Mouse (Mus musculus): Measurements from ENCODE around the gene Myo1b. TPM values are rescaled to one million over a fixed set of nuclear protein-coding genes. Genes with fewer than 3 reads are reported as not detected.
A peak's percentile ranks its signal among the peaks of the same experiment; 100 is the strongest.

Myo1b gene
- polyA plus RNA-seq, 1 experiment = 7.1 TPM

- Histone ChIP-seq H3K36me3 (ENCODE audit: control insufficient read depth, insufficient read depth) (peaks cover 9% of the 10 kb centered on the region), H3K27me3 (ENCODE audit: control insufficient read depth, insufficient read depth, insufficient read length) (no peaks in the 10 kb centered on the region), H3K4me3 (no peak overlapping the region), H3ac (ENCODE audit: control insufficient read depth, insufficient read length) (no peak overlapping the region), H3K79me2 (ENCODE audit: control insufficient read depth, insufficient read depth) (no peaks in the 10 kb centered on the region), H3K4me2 (ENCODE audit: low read depth) (no peak overlapping the region)
- TF ChIP-seq POLR2A (IDR thresholded peaks at IDR 0.05; ENCODE audit: insufficient read length, low read depth) = no peak
- TF ChIP-seq MAX (IDR thresholded peaks at IDR 0.05; ENCODE audit: low read depth) = no peak
- no peak for TF ChIP-seq REST (IDR thresholded peaks at IDR 0.05; ENCODE audit: insufficient read depth, insufficient read length)
- TF ChIP-seq POLR2AphosphoS2 (IDR thresholded peaks at IDR 0.05; ENCODE audit: insufficient read length, low read depth) = no peak
- TF ChIP-seq TCF12 (IDR thresholded peaks at IDR 0.05; ENCODE audit: insufficient read depth, poor library complexity, severe bottlenecking) = no peak
- TF ChIP-seq CEBPB (IDR thresholded peaks at IDR 0.05; ENCODE audit: insufficient read depth, poor library complexity, severe bottlenecking) = no peak
- no peak for TF ChIP-seq MYOD1 (IDR thresholded peaks at IDR 0.05; ENCODE audit: control insufficient read depth in 1 of 3, insufficient read length in 2 of 3, low read depth in 2 of 3)
- TF ChIP-seq SRF (IDR thresholded peaks at IDR 0.05; ENCODE audit: control insufficient read depth, insufficient read length, low read depth) = no peak
- no peak for TF ChIP-seq TCF3 (IDR thresholded peaks at IDR 0.05; ENCODE audit: insufficient read length, low read depth)
Measured at GRCm38 (mm10) chr1:51795586-51796309, 120.1 kb downstream of the Myo1b start.

DNA sequence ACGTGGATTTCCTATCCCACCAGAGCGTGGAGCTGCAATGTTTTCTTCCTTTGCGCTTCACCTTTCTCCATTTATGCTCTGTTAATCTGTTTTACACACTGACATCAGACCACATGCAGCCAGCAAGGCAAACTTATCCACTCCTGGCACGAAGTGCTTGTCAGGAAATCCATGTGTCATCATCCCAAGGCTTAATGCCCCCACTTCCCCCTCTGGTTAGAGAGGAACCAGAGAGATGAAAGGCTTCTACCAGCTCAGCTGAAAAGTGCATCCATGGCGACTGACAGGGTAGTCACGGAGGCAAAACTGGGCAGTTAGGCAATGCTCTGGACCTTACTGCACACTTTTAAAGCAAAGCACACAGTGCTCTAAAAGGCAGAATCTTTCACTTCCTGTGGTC is 126.6 kb downstream of the Myo1b start:
- Histone ChIP-seq H3K36me3 (ENCODE audit: control insufficient read depth, insufficient read depth) (peaks cover 9% of the 10 kb centered on the region), H3ac (ENCODE audit: control insufficient read depth, insufficient read length) (no peak overlapping the region), H3K27me3 (ENCODE audit: control insufficient read depth, insufficient read depth, insufficient read length) (no peaks in the 10 kb centered on the region), H3K4me3 (no peak overlapping the region), H3K4me2 (ENCODE audit: low read depth) (peak overlapping the region; percentile 82), H3K79me2 (ENCODE audit: control insufficient read depth, insufficient read depth) (no peaks in the 10 kb centered on the region)
- TF ChIP-seq MAX (IDR thresholded peaks at IDR 0.05; ENCODE audit: low read depth) (no peak), MYOD1 (IDR thresholded peaks at IDR 0.05; ENCODE audit: control insufficient read depth in 1 of 3, insufficient read length in 2 of 3, low read depth in 2 of 3) (no peak), CEBPB (IDR thresholded peaks at IDR 0.05; ENCODE audit: insufficient read depth, poor library complexity, severe bottlenecking) (peak; percentile 39), SRF (IDR thresholded peaks at IDR 0.05; ENCODE audit: control insufficient read depth, insufficient read length, low read depth) (no peak), TCF3 (IDR thresholded peaks at IDR 0.05; ENCODE audit: insufficient read length, low read depth) (no peak), REST (IDR thresholded peaks at IDR 0.05; ENCODE audit: insufficient read depth, insufficient read length) (no peak), MYOG (IDR thresholded peaks at IDR 0.05; ENCODE audit: control insufficient read depth in 1 of 3, insufficient read depth in 1 of 3, insufficient read length in 2 of 3, low read depth in 2 of 3) (no peak)

DNA sequence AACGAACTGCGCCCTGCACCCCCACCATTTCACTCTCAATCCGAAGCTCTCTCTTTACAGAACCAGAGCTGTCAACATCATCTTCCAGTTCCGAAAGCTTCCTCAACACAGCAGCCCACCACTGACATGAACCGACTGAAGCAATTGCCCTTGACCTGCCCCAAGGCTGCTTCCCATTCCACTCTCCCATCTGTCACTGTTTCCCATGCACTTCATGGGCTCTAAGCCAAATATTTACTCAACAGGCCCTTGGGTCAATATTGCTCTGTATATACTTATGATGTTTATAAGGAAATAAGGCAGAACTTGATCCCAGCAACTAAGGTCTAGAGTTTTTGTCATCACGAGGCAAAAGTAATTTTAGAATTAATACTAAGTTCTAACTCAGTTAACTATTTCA is 133.8 kb downstream of the Myo1b start:
- TF ChIP-seq E2F4 (IDR thresholded peaks at IDR 0.05; ENCODE audit: insufficient read depth) = no peak
- no peak for TF ChIP-seq USF1 (IDR thresholded peaks at IDR 0.05; ENCODE audit: low read depth)
- TF ChIP-seq CEBPB (IDR thresholded peaks at IDR 0.05; ENCODE audit: insufficient read depth, poor library complexity, severe bottlenecking) = no peak
- no peak for TF ChIP-seq MYOG (IDR thresholded peaks at IDR 0.05; ENCODE audit: control insufficient read depth in 1 of 3, insufficient read depth in 1 of 3, insufficient read length in 2 of 3, low read depth in 2 of 3)
- TF ChIP-seq POLR2AphosphoS2 (IDR thresholded peaks at IDR 0.05; ENCODE audit: insufficient read length, low read depth) = no peak
- no peak for TF ChIP-seq POLR2A (IDR thresholded peaks at IDR 0.05; ENCODE audit: insufficient read length, low read depth)
- no peak for TF ChIP-seq TCF3 (IDR thresholded peaks at IDR 0.05; ENCODE audit: insufficient read length, low read depth)
- no peak for TF ChIP-seq MYOD1 (IDR thresholded peaks at IDR 0.05; ENCODE audit: control insufficient read depth in 1 of 3, insufficient read length in 2 of 3, low read depth in 2 of 3)
- no peak for TF ChIP-seq REST (IDR thresholded peaks at IDR 0.05; ENCODE audit: insufficient read depth, insufficient read length)
- no peak for TF ChIP-seq MAX (IDR thresholded peaks at IDR 0.05; ENCODE audit: low read depth)
- TF ChIP-seq TCF12 (IDR thresholded peaks at IDR 0.05; ENCODE audit: insufficient read depth, poor library complexity, severe bottlenecking) = no peak
- no peak for TF ChIP-seq SRF (IDR thresholded peaks at IDR 0.05; ENCODE audit: control insufficient read depth, insufficient read length, low read depth)
- no peaks in the 10 kb centered on the region for H3K36me3 ChIP-seq (ENCODE audit: control insufficient read depth, insufficient read depth)

DNA sequence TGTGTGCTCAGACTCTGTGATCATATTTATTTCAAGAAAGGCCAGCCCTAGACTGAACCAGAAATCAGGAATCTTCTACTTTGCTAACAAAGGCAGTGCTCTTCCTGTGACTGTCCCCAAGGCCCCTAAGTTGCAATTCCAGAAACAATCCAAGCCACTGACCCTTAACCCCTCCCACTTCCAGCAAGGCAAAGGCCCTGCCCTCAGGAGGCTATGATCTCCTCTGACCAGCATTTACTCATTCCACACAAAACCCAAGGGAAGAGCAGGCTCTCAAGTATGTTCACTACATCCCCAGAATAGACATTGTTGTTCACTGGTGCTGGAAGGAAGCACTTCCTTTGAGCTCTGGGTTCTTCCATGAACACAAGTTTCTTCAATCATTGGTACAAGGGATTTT is 135.5 kb downstream of the Myo1b start:
- Histone ChIP-seq H3K4me3 (no peak overlapping the region), H3ac (ENCODE audit: control insufficient read depth, insufficient read length) (no peak overlapping the region), H3K27me3 (ENCODE audit: control insufficient read depth, insufficient read depth, insufficient read length) (no peaks in the 10 kb centered on the region), H3K79me2 (ENCODE audit: control insufficient read depth, insufficient read depth) (no peaks in the 10 kb centered on the region), H3K36me3 (ENCODE audit: control insufficient read depth, insufficient read depth) (no peaks in the 10 kb centered on the region), H3K4me2 (ENCODE audit: low read depth) (no peak overlapping the region)
- TF ChIP-seq POLR2AphosphoS2 (IDR thresholded peaks at IDR 0.05; ENCODE audit: insufficient read length, low read depth) (no peak), MYOG (IDR thresholded peaks at IDR 0.05; ENCODE audit: control insufficient read depth in 1 of 3, insufficient read depth in 1 of 3, insufficient read length in 2 of 3, low read depth in 2 of 3) (no peak), USF1 (IDR thresholded peaks at IDR 0.05; ENCODE audit: low read depth) (no peak), TCF12 (IDR thresholded peaks at IDR 0.05; ENCODE audit: insufficient read depth, poor library complexity, severe bottlenecking) (no peak), REST (IDR thresholded peaks at IDR 0.05; ENCODE audit: insufficient read depth, insufficient read length) (no peak), MAX (IDR thresholded peaks at IDR 0.05; ENCODE audit: low read depth) (no peak), E2F4 (IDR thresholded peaks at IDR 0.05; ENCODE audit: insufficient read depth) (no peak), MYOD1 (IDR thresholded peaks at IDR 0.05; ENCODE audit: control insufficient read depth in 1 of 3, insufficient read length in 2 of 3, low read depth in 2 of 3) (no peak), CEBPB (IDR thresholded peaks at IDR 0.05; ENCODE audit: insufficient read depth, poor library complexity, severe bottlenecking) (no peak), POLR2A (IDR thresholded peaks at IDR 0.05; ENCODE audit: insufficient read length, low read depth) (no peak), TCF3 (IDR thresholded peaks at IDR 0.05; ENCODE audit: insufficient read length, low read depth) (no peak), SRF (IDR thresholded peaks at IDR 0.05; ENCODE audit: control insufficient read depth, insufficient read length, low read depth) (no peak)

More for the DNA sequence above, 133.8 kb downstream of the Myo1b start:
- no peak overlapping the region for H3K4me2 ChIP-seq (ENCODE audit: low read depth)
- no peak overlapping the region for H3ac ChIP-seq (ENCODE audit: control insufficient read depth, insufficient read length)
- H3K79me2 ChIP-seq (ENCODE audit: control insufficient read depth, insufficient read depth) = no peaks in the 10 kb centered on the region
- H3K4me3 ChIP-seq = no peak overlapping the region
- no peaks in the 10 kb centered on the region for H3K27me3 ChIP-seq (ENCODE audit: control insufficient read depth, insufficient read depth, insufficient read length)

All from myocyte (in vitro differentiated cells).